Comparison of ENCODE assay signal across 15 mouse cellular contexts in genomic region chr9:6289211-6289696, GRCm38 (mm10). TPM values are rescaled to one million over a fixed set of nuclear protein-coding genes. Genes with fewer than 3 reads are reported as not detected.
DNase-seq lines count a peak whose midpoint lies in the region; ATAC-seq lines count a peak whose summit lies in the region.
"Had no signal": no experiment of that assay in that cellular context is flagged by ENCODE, and none has a peak within 500 bp of the region (broad histone marks: within the 10 kb centered on the region; RNA-seq: fewer than 3 reads in every experiment).

No protein-coding gene starts in this region.

- no peak for DNase-seq in lung, postnatal 4 days
- peak; percentile 17 for DNase-seq in embryo, embryonic 11 days
- DNase-seq in layer of hippocampus, adult 9-11 months, result no peak
- DNase-seq in liver, result no peak
- DNase-seq: cerebellum, adult 11 months; kidney, postnatal 36 days; lung, adult 2 months had no signal

- no peak overlapping the region for H3K4me2 ChIP-seq in lung, embryonic 16.5 days (ENCODE audit: low read depth, low read length)
- H3K4me2 ChIP-seq in hindbrain, embryonic 13.5 days, result no peak overlapping the region
- no peak overlapping the region for H3K4me2 ChIP-seq in neural tube, embryonic 14.5 days (ENCODE audit: low read depth, low read length)
- H3K4me2 ChIP-seq: limb, embryonic 12.5 days; stomach, embryonic 15.5 days had no signal

- H3K9me3 ChIP-seq in lung, embryonic 16.5 days (ENCODE audit: control insufficient read depth, low read length), result no peaks in the 10 kb centered on the region
- no peaks in the 10 kb centered on the region for H3K9me3 ChIP-seq in hindbrain, embryonic 13.5 days
- no peaks in the 10 kb centered on the region for H3K9me3 ChIP-seq in neural tube, embryonic 14.5 days (ENCODE audit: control insufficient read depth, low read length)
- H3K9me3 ChIP-seq: limb, embryonic 12.5 days; stomach, embryonic 15.5 days had no signal

- no peaks in the 10 kb centered on the region for H3K27me3 ChIP-seq in lung, embryonic 16.5 days (ENCODE audit: control insufficient read depth, insufficient read depth, low read depth, low read length)
- no peaks in the 10 kb centered on the region for H3K27me3 ChIP-seq in hindbrain, embryonic 13.5 days
- no peaks in the 10 kb centered on the region for H3K27me3 ChIP-seq in neural tube, embryonic 14.5 days (ENCODE audit: control insufficient read depth, insufficient read depth, low read length)
- H3K27me3 ChIP-seq: limb, embryonic 12.5 days; stomach, embryonic 15.5 days had no signal

- no peak overlapping the region for H3K9ac ChIP-seq in lung, embryonic 16.5 days (ENCODE audit: low read length)
- no peak overlapping the region for H3K9ac ChIP-seq in hindbrain, embryonic 13.5 days
- H3K9ac ChIP-seq in neural tube, embryonic 14.5 days (replicated peaks; ENCODE audit: low read depth, low read length), result no peak overlapping the region
- H3K9ac ChIP-seq: limb, embryonic 12.5 days; stomach, embryonic 15.5 days had no signal

- ATAC-seq in lung, embryonic 16.5 days (ENCODE audit: low read depth), result peak; percentile 45; the same call in 1 of the 2 replicates
- no peak for ATAC-seq in hindbrain, embryonic 13.5 days (ENCODE audit: low FRiP score)
- peak; percentile 68; the same call in 1 of the 2 replicates for ATAC-seq in neural tube, embryonic 14.5 days (ENCODE audit: low read depth)
- ATAC-seq: inflammation-experienced regulatory T-cells, adult 6 months had no signal

- H3K27ac ChIP-seq in lung, embryonic 16.5 days (ENCODE audit: low read length), result no peak overlapping the region
- 0 out of 2 replicates have a peak overlapping the region, but pooled peaks have one; percentile 8 for H3K27ac ChIP-seq in hindbrain, embryonic 13.5 days
- no peak overlapping the region for H3K27ac ChIP-seq in neural tube, embryonic 14.5 days (ENCODE audit: low read depth, low read length)
- H3K27ac ChIP-seq: limb, embryonic 12.5 days; stomach, embryonic 15.5 days had no signal

- no peak overlapping the region for H3K4me3 ChIP-seq in lung, embryonic 16.5 days (ENCODE audit: low read length)
- H3K4me3 ChIP-seq in hindbrain, embryonic 13.5 days, result no peak overlapping the region
- H3K4me3 ChIP-seq in neural tube, embryonic 14.5 days (ENCODE audit: low read depth, low read length), result no peak overlapping the region
- H3K4me3 ChIP-seq: erythroblast, embryonic 14.5 days; limb, embryonic 12.5 days; stomach, embryonic 15.5 days had no signal

- H3K36me3 ChIP-seq in lung, embryonic 16.5 days (ENCODE audit: control insufficient read depth, insufficient read depth, low read length), result no peaks in the 10 kb centered on the region
- H3K36me3 ChIP-seq in hindbrain, embryonic 13.5 days, result no peaks in the 10 kb centered on the region
- H3K36me3 ChIP-seq in neural tube, embryonic 14.5 days (ENCODE audit: control insufficient read depth, insufficient read depth, low read length), result no peaks in the 10 kb centered on the region
- H3K36me3 ChIP-seq: limb, embryonic 12.5 days; stomach, embryonic 15.5 days had no signal

- WGBS in lung, embryonic 16.5 days, result 3% methylated on average over 2 of the region's 2 CpGs
- 9% methylated on average over 2 of the region's 2 CpGs for WGBS in hindbrain, embryonic 13.5 days
- 4% methylated on average over 2 of the region's 2 CpGs for WGBS in neural tube, embryonic 14.5 days

- H3K4me1 ChIP-seq in lung, embryonic 16.5 days (replicated peaks; ENCODE audit: control insufficient read depth, insufficient read depth, low read length), result no peaks in the 10 kb centered on the region
- H3K4me1 ChIP-seq in hindbrain, embryonic 13.5 days (replicated peaks), result no peaks in the 10 kb centered on the region
- H3K4me1 ChIP-seq in neural tube, embryonic 14.5 days (ENCODE audit: control insufficient read depth, insufficient read depth, low read length), result no peaks in the 10 kb centered on the region
- H3K4me1 ChIP-seq: limb, embryonic 12.5 days; stomach, embryonic 15.5 days had no signal

RNA-seq across cellular contexts. Expression of gene Ddi1, which starts 19.6 kb away (rescaled TPM):
- polyA plus RNA-seq in lung, embryonic 16.5 days (2015; fragmentation: Nextera tagmentation; extraction: Ambion mirVana), result 0.06 TPM in 2 replicates
- polyA plus RNA-seq in hindbrain, embryonic 13.5 days (2015; fragmentation: Nextera tagmentation; extraction: Ambion mirVana), result 0.03 TPM in 1 of 2 replicates, not detected in the other
- 0.16 TPM in 1 of 2 replicates, not detected in the other for polyA plus RNA-seq in neural tube, embryonic 14.5 days (2014; fragmentation: Nextera tagmentation; extraction: Ambion mirVana)
- polyA plus RNA-seq: erythroblast, embryonic 14.5 days; lung, adult 2 months; small intestine, adult 2 months had no signal
